Mouse (Mus musculus): Measurements from ENCODE around the gene Zfp287.

GRCm38 (mm10) chr11:62776510-62776909 is 44.8 kb upstream of the Zfp287 start:
- TF ChIP-seq POLR2A (IDR thresholded peaks at IDR 0.05; ENCODE audit: low read depth, low read length) (no peak), CTCF (IDR thresholded peaks at IDR 0.05; ENCODE audit: extremely low read depth, insufficient read depth, insufficient read length, insufficient replicate concordance) (no peak)

Measured in spleen, adult 2 months (tissue).